Mouse (Mus musculus) limb, embryonic 10.5 days (tissue): ENCODE results near the gene Tatdn2. TPM values are rescaled to one million over a fixed set of nuclear protein-coding genes. Genes with fewer than 3 reads are reported as not detected.

ENCODE experiments used
- DNase-seq: peaks from one replicate; pipeline ENCODE4 v3.0.0-alpha.2; 2017; ENCODE audit warnings: low spot score
- H3K27ac ChIP-seq: fragments of 300-500 bp; sonication (generic); 2 replicates; pipeline ENCODE4 v1.5.1; 2016; ENCODE audit warnings: mild to moderate bottlenecking
- H3K27me3 ChIP-seq: fragments of 300-500 bp; sonication (generic); 2 replicates; pipeline ENCODE4 v1.6.1; 2016; ENCODE audit warnings: low read depth, mild to moderate bottlenecking; ENCODE audit not compliant: poor library complexity, severe bottlenecking
- H3K36me3 ChIP-seq: fragments of 300-500 bp; sonication (generic); 2 replicates; pipeline ENCODE4 v1.6.1; 2016; ENCODE audit warnings: mild to moderate bottlenecking, moderate library complexity
- H3K4me1 ChIP-seq: fragments of 300-500 bp; sonication (generic); 2 replicates; pipeline ENCODE4 v1.6.1; 2016
- H3K4me3 ChIP-seq: fragments of 300-500 bp; sonication (generic); 2 replicates; pipeline ENCODE4 v1.5.1; 2016; ENCODE audit warnings: mild to moderate bottlenecking, moderate library complexity
- H3K9me3 ChIP-seq: fragments of 300-500 bp; sonication (generic); replicated peaks from 2 replicates; pipeline ENCODE4 v1.6.1; 2016; ENCODE audit warnings: mild to moderate bottlenecking
- WGBS: fragments of 180-500 bp; shearing (Covaris S2); methylation state at CpG from one replicate; pipeline ENCODE4 v1.1.7; 2016; 5-methylcytosine and 5-hydroxymethylcytosine counted together
- microRNA-seq: library from miRNA; unstranded; fragments of <30 nt; microRNA quantifications from one replicate; pipeline ENCODE4, GENCODE M21; 2017
- polyA plus RNA-seq: library from polyadenylated mRNA; unstranded; fragments of >200 nt; fragmentation: Nextera tagmentation; extraction: Ambion mirVana; gene quantifications from 2 replicates; pipeline ENCODE4 v1.2.1, GENCODE M21; 2016

The Tatdn2 gene
- polyA plus RNA-seq, 1 experiment from 2014 or later: 0.48 TPM

DNA sequence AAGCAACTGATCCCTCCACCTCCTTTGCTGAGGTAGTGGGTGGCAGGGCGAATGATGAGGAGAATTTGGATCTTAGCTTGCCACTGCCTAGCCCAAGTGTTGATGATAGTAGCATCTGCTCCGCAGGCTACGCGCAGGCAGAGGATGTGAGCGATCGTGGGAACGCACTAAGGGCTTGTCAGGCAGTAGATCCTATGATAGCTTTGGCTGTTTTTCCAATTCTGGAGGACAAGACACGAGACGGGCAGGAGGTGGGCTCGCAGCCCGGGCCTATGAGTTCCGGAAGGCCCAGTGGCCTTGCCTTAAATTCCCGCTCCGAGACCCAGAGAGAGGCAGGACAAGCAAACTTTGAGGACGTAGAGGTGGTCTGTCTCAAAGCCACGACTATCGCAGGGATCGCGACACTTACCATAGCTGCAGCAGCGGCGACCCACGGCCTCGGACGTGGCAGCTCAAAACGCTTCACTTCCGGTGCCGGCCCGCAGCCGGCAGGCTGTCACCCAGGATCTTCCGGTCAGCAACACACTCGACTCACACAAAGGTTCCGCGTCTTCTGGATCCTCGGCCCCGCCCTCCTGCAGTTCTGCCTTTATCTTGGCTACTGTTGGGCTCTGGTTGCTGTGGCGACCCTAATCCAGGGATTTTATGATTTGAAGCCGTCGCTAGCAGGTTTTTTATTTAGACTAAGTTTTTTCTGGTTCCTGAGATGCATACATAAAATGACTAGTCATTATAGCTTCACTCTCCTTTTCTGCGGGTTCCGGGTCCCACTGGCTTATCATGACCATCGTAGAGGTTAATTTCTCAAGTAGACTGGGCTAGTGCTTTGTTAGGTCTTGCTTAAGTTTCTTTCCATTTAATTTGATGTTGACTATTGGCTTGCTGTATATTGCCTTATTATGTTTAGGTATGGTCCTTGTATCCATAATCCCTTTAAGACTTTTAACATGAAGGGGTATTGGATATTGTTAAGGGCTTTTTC is 43.7 kb downstream of the Tatdn2 start, which contains the start of gene Sec13:
TSS of gene Sec13 (minus strand) at position 508 of the 982 bp plus-strand sequence.
- WGBS: 7% methylated on average over 41 of the region's 41 CpGs
- peak within 1 kb of the TSS; percentile 86 for H3K27ac ChIP-seq

GRCm38 (mm10) chr6:113741425-113741824 is 44.6 kb downstream of the Tatdn2 start:
- no peak overlapping the region for H3K4me3 ChIP-seq
- WGBS: 66% methylated on average over 2 of the region's 2 CpGs
- peaks cover 23% of the 10 kb centered on the region for H3K36me3 ChIP-seq
- H3K27ac ChIP-seq: no peak overlapping the region
- no peaks in the 10 kb centered on the region for H3K9me3 ChIP-seq
- no peak for DNase-seq
- peaks cover 7% of the 10 kb centered on the region; the same call in 1 of the 2 replicates for H3K27me3 ChIP-seq
- peaks cover 16% of the 10 kb centered on the region for H3K4me1 ChIP-seq

More for the DNA sequence above, 43.7 kb downstream of the Tatdn2 start, which contains the start of gene Sec13:
- peak; percentile 93 for DNase-seq
- Histone ChIP-seq H3K36me3 (peaks cover 32% of the 10 kb centered on the region), H3K4me1 (peaks cover 16% of the 10 kb centered on the region), H3K4me3 (peak within 1 kb of the TSS; percentile 88), H3K9me3 (no peaks in the 10 kb centered on the region), H3K27me3 (no peaks in the 10 kb centered on the region)

DNA sequence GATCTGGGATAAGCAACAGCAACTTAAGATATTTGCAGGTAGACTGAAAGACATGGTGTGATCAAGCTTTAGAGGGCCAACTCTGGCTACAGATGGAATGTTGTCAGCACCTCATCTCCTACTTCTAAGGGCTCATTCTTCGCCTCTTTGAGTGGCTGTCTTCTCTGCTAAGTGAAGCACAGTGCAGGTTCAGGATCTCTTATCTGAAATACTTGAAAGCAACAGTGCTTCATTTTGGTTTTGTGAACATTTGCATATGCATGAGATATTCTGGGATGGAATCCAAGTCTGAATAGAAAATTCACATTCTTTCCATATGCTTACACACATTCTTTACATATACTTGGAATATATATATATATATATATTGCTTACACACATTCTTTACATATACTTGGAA is 45.5 kb downstream of the Tatdn2 start:
- no peaks in the 10 kb centered on the region for H3K9me3 ChIP-seq
- H3K4me3 ChIP-seq: no peak overlapping the region
- no peak for DNase-seq
- H3K27ac ChIP-seq: no peak overlapping the region
- H3K4me1 ChIP-seq: peaks cover 16% of the 10 kb centered on the region
- H3K27me3 ChIP-seq: peaks cover 10% of the 10 kb centered on the region; the same call in 1 of the 2 replicates
- peaks cover 14% of the 10 kb centered on the region for H3K36me3 ChIP-seq
- WGBS: 90% methylated on average over 1 of the region's 1 CpGs

DNA sequence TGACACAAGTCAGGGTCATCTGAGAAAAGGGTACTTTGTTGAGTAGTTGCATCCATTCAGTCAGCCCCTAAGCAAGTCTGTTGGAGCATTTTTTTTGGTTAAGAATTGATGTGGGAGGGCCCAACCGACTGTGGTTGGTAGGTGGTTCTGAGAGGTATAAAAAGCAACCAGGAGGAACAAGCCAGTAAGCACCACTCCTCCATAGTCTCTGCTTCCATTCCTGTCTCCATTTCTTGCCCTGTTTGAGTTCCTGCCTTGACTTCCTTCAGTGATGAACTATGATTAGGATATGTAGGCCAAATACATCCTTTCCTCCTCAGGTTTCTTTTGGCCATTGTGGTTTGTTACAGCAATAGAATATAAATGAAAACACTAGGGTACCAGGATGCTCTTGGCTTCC is 46.3 kb downstream of the Tatdn2 start:
- H3K4me1 ChIP-seq: peaks cover 16% of the 10 kb centered on the region
- peaks cover 16% of the 10 kb centered on the region for H3K27me3 ChIP-seq
- WGBS: 59% methylated on average over 1 of the region's 1 CpGs
- H3K36me3 ChIP-seq: peaks cover 6% of the 10 kb centered on the region
- DNase-seq: no peak
- no peaks in the 10 kb centered on the region for H3K9me3 ChIP-seq
- no peak overlapping the region for H3K4me3 ChIP-seq
- H3K27ac ChIP-seq: no peak overlapping the region

DNA sequence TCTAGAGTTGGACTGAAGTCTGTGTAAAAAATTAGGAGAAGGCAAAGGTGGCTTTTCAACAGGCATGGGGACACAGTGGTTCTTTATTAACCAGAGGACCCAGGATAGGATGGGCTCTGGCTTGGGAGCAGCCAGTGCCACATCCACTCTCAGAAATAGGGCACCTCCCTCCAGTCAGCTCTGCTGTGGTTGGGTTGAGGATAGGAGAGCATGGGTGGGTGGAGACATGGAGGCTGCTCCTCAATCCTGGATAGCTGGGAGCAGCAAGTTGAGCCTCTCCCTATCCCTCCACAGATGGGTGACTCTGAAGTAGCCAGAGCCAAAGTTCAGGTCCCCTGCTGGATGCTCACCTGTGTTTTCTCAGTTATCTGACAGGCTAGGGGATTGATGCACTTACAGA is 48.3 kb downstream of the Tatdn2 start:
- no peaks in the 10 kb centered on the region for H3K9me3 ChIP-seq
- DNase-seq: no peak
- no peaks in the 10 kb centered on the region for H3K36me3 ChIP-seq
- H3K27ac ChIP-seq: no peak overlapping the region
- H3K4me1 ChIP-seq: peaks cover 9% of the 10 kb centered on the region; the same call in 1 of the 2 replicates
- H3K4me3 ChIP-seq: no peak overlapping the region
- H3K27me3 ChIP-seq: peaks cover 32% of the 10 kb centered on the region

- Histone ChIP-seq H3K36me3 (no peaks in the 10 kb centered on the region), H3K27me3 (peaks cover 32% of the 10 kb centered on the region), H3K9me3 (no peaks in the 10 kb centered on the region), H3K4me3 (no peak overlapping the region), H3K4me1 (peaks cover 9% of the 10 kb centered on the region; the same call in 1 of the 2 replicates), H3K27ac (no peak overlapping the region)
- DNase-seq: no peak
- WGBS: 86% methylated on average over 14 of the region's 14 CpGs
Measured at GRCm38 (mm10) chr6:113747284-113747683, 50.4 kb downstream of the Tatdn2 start.

- Histone ChIP-seq H3K4me1 (peaks cover 9% of the 10 kb centered on the region; the same call in 1 of the 2 replicates), H3K27me3 (peaks cover 32% of the 10 kb centered on the region), H3K4me3 (peak overlapping the region; percentile 23; the same call in 1 of the 2 replicates), H3K9me3 (no peaks in the 10 kb centered on the region), H3K27ac (no peak overlapping the region), H3K36me3 (no peaks in the 10 kb centered on the region)
- DNase-seq: peak; percentile 36
- WGBS: 27% methylated on average over 26 of the region's 26 CpGs
Measured at GRCm38 (mm10) chr6:113748351-113748750, 51.5 kb downstream of the Tatdn2 start.

DNA sequence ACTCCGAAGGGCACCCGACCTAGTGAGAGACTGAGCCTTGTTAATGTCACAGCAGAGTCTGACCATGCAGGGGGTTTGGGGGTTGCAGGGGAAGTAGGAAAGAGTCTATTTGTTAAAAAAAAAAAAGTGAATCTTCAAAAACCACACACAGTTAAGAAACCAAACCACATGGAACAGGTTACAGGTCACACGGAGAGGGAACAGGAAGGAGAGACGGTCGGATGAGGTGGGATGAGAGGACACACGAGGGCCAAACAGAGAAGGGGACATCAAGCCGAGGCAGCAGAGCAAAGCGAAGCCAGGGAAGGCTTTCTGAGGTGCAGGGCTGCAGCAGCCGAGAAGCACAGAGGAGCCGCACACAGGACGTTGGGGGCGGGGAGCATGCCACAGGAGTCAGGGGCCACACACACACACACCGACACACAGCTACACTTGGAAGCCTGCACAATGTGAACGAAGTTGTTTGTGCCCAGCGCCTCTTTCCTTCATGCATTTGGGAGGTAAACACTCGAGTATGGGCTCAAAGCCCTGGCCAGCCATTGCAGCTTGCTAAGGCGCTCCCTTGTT is 52.4 kb downstream of the Tatdn2 start:
- DNase-seq: no peak
- Histone ChIP-seq H3K4me1 (peaks cover 9% of the 10 kb centered on the region; the same call in 1 of the 2 replicates), H3K27me3 (peaks cover 32% of the 10 kb centered on the region), H3K27ac (no peak overlapping the region), H3K4me3 (0 out of 2 replicates have a peak overlapping the region, but pooled peaks have one; percentile 23), H3K36me3 (no peaks in the 10 kb centered on the region), H3K9me3 (no peaks in the 10 kb centered on the region)
- 66% methylated on average over 17 of the region's 17 CpGs for WGBS

Small RNAs within 50 kb of the gene (microRNA-seq; reads per million reads assigned to microRNA genes)
- gene Mir7042: 1.8 reads per million

Other genes starting within 250 kb of the Tatdn2 start
- gene Il17re, start 238.6 kb upstream of the Tatdn2 start, polyA plus RNA-seq: 2.2 and 2.3 TPM in 2 replicates
- gene Il17rc, start 225.6 kb upstream of the Tatdn2 start, polyA plus RNA-seq: 3.4 and 4.0 TPM in 2 replicates
- gene Creld1, start 213.8 kb upstream of the Tatdn2 start, polyA plus RNA-seq: 16.2 and 17.4 TPM in 2 replicates
- 0.60 and 0.73 TPM in 2 replicates for gene Prrt3, start 195.1 kb upstream of the Tatdn2 start, polyA plus RNA-seq
- gene Emc3, start 165.4 kb upstream of the Tatdn2 start, polyA plus RNA-seq: 75.8 and 75.9 TPM in 2 replicates
- 21.6 and 21.9 TPM in 2 replicates for gene Fancd2, start 165.4 kb upstream of the Tatdn2 start, polyA plus RNA-seq
- gene Fancd2os, start 96.3 kb upstream of the Tatdn2 start, polyA plus RNA-seq: 0.30 TPM in 1 of 2 replicates, not detected in the other
- 206 and 208 TPM in 2 replicates for gene Brk1, start 92.3 kb upstream of the Tatdn2 start, polyA plus RNA-seq
- gene Vhl, start 73.1 kb upstream of the Tatdn2 start, polyA plus RNA-seq: 41.4 and 47.7 TPM in 2 replicates
- gene Irak2, start 58.6 kb upstream of the Tatdn2 start, polyA plus RNA-seq: 4.5 and 8.0 TPM in 2 replicates
- not detected in 2 replicates for gene Ghrl, start 22.8 kb downstream of the Tatdn2 start, polyA plus RNA-seq
- gene Sec13, start 43.7 kb downstream of the Tatdn2 start, polyA plus RNA-seq: 309 and 316 TPM in 2 replicates